Mouse (Mus musculus) heart, adult 9 months (tissue): ENCODE measurements at regions not wholly inside any gene's neighbourhood (a gene's known extent, or its start where the extent isn't known, plus 50 kb on each side); places are given as distances from the start of the nearest gene placed in this dataset.
A peak's percentile ranks its signal among the peaks of the same experiment; 100 is the strongest.
"Not testable (repeated sequence)": the region's sequence is repeated elsewhere in the genome, so short reads cannot be mapped to it uniquely, and the experiment has no call there.

ENCODE experiments used
- DNase-seq, 2 experiments: peaks; one replicate each; pipeline ENCODE4 v3.0.0; 2022; ENCODE audit warnings: low spot score in 2 of 2

DNA sequence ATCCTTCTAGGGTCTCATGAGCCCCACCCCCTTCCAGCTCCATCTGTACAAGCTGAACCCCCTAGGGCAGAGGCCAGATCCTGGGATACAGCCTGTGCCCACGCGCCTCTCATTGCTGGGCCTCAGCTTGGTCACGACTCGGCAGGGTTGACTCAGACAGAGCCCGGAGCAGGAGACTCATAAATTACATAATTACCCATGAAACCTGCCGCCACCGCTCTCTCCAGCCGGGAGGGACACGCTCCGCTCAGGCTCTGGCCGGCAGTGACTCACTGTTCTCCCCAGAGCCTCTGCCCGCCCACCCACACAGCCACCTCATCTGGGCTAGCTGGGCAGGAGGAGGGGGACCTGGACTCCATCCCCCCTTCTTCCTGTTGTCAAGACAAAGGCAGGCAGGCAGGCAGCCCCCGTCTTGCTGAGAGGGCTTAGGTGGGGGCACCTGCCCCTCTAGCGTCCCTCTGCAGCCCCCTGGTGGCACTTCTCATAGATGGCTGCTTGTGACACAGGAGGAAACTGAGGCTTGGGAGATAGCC, 149.6 kb upstream of the Rtl1 start:
- peak; percentile 14 to 19 for DNase-seq

DNA sequence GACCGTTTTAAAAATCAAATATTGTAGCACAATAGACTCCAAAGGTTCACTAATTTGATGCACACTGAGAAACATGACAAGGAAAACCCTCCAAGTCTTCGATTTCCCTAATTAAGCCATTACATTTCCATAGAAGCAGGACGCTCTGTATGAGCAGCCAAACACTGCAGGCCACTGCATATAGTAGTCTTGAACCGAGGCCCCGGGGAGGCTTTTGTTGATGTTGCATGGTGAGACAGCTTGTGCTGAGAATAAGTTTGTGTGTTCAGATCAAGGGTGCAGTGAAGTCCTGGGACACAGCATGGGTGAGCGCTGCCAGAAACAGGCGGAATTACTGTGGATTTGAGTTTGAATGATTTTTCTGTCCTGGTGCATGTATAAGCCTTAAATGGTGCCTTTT, 154.9 kb upstream of the Rtl1 start:
- DNase-seq = no peak

DNA sequence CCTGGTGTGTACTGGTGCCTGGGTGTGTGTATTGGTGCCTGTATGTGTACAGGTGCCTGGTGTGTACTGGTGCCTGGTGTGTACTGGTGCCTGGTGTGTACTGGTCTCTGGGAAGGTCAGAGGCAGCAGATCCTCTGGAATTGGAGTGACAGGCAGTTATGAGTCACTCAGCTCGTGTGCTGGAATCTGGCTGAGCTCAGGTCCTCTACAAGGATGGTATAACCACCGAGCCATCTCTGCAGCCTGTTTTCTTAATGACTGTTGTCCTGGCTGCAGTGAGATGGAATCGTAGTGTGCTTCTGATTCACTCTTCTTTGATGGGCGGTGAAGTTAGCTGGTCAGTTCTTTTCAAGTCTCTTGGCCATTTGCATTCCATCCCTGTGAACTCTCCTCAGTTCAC, 164.2 kb upstream of the Rtl1 start:
- no peak for DNase-seq

DNA sequence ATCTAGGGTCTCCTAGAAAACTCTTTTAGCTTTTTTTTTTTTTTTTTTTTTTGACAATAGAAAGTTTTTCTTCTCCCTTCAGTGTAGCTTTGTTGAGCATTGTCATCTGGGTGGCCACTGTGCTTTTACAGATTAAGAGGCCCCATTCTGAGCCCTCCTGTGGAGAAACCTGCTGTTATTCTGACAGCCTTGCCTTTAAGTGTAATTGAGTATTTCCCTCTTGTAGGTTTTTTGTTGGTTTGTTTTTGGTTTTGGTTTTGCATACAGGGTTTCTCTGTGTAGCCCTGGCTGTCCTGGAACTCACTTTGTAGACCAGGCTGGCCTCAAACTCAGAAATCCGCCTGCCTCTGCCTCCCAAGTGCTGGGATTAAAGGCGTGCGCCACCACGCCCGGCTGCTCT, 166.5 kb upstream of the Rtl1 start:
- DNase-seq = not testable (repeated sequence)

DNA sequence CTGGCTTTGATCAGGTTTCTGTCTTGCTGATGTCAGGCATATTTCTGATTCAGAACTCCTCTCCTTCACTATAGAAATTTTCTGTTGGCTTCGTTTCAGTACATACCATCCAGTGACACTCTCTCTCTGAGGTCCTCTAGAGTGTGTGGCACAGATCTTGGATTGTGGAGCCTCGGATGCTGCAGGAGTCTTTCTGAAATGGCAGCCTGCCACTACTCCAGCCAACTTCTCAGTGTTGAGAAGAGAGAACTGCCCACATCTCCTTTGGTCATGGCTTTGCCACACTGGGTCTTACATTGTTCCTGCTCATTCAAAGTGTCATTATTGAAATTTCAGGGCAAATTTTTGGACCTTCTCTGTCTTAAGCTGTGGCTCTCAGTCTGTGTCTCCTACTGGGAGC, 172.4 kb upstream of the Rtl1 start:
- no peak for DNase-seq

DNA sequence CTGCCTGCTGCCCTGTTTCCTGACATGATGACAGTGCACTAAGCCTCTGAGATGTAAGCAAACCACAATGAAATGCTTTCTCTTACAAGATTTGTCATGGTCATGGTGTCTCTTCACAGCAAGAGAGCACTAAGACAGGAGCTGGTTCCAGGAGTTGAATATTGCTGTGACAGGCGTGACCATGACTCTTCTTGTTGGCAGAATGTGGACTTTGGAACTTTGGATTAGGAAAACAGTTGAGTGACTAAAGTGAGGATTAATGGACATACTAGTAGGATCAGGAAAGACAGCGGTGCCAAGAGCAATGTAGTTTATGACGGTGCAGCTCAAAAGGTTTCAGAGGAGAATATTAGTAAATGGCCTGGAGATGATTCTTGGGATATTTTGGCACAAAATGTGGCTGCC, 173.8 kb upstream of the Rtl1 start:
- no peak for DNase-seq

DNA sequence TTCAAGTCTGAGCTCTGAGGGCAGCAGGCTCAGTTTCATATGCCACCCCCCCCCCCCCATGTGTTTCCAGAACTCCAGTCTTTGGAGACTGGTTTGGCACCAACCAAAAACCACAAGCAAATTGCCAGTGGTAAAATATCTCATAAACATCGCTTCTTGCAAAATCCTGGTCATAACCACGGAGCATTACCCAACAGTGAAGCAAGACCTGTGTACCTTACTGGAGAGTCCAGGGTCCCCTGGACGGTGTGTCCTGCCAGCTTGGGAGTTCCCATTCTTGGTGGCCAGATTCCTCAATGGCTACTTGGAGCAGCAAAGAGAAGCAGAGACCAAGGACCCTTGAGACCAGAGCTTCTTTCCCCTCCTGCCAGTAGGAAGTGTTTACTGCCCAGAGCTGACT, 198.7 kb upstream of the Rtl1 start:
- peak in 1 of 2 experiments; percentile 2 for DNase-seq

DNA sequence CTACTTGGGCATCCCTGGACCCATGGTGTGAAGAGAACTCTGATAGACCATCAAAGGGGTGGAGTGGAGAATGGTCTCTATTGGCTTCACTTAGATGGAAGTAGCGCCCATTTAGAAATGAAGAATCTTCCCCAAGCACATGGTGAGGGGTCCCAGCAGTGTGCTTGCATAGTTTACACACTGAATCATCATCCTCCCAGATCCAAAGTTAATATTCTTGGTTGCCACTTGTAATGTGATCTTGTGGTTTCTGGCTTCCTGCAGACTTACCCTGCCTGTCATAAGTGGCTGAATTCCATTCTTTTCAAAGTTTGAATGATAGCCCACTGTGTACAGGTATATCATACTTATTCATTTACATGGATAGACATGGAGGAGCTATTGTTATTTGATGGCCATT, 199.3 kb upstream of the Rtl1 start:
- no peak for DNase-seq

DNA sequence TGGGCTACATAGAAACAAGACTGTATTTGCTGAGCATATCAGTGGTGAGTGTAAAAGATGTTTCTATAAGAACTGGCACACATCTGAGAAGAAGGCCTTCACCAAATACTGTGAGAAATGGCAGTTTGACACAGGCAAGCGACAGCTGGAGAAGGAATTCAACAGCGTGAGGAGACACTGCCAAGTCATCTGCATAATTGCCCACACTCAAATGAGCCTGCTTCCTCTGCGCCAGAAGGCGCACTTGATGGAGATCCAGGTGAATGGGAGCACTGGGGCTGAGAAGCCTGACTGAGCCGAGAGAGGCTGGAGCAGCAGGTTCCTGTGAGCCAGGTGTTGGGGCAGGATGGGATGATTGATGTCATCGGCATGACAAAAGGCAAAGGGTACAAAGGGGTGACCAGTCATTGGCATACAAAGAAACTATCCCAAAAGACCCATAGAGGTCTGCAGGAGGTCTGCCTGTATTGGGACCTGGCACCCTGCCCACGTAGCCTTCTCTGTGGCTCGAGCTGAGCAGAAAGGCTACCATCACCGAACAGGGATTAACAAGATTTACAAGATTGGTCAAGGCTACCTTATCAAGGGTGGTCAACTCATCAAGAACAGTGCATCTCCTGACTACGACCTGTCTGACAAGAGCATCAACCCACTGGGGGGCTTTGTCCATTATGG, 227.2 kb upstream of the Rtl1 start:
- DNase-seq = no peak

DNA sequence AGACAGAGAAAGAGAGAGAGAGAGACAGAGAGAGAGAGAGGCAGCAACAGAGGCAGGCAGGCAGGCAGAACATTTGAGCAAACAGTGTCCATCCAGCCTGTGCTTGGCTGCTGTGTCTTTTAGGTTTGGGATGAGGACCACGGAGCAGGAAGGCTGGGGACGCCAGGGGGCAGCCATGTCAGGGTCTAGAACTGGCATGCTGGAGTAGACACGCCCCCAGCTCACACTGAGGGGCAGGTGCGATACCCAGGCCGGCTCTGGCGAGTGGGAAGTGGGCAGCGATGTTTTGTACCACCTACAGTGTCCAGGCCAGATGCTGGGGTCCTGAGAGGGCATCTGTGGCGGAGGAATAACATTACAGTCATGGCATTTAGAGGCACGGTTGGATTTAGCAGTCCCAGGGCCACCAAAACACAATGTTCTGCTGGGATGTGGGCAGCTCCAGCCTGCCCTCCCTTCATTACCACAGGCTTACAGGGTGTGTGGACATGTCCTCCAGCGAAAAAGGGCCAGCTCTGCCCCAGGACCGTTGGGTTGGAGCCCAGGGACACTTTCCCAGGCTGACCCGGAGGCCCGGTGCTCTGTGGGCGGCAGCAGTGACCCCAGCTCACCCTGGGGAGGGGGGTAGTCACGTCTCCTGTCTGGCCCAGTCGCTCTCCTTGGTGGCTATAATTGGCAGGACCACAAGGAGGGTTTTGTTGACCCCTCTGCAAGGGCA, 230.3 kb upstream of the Rtl1 start:
- no peak for DNase-seq

DNA sequence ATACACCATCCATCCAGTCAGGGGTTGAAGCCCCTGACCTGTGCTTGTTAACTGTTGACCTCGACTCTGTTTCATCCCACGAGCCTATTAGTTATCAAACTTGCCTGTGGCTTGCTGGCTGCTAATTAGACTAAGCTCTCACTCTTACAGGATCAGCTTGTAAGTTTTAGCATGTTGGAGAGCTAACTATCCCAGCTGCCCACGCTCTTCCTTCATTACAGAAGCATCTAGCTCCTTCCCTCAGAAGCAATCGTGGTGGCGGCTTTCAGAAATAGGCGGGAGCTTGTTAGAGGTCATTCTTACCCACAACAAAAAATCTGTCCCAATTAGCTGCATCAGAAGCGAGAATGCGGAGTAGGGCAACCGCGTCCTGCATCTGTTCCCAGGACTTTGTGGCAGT, 232.8 kb upstream of the Rtl1 start:
- no peak for DNase-seq

DNA sequence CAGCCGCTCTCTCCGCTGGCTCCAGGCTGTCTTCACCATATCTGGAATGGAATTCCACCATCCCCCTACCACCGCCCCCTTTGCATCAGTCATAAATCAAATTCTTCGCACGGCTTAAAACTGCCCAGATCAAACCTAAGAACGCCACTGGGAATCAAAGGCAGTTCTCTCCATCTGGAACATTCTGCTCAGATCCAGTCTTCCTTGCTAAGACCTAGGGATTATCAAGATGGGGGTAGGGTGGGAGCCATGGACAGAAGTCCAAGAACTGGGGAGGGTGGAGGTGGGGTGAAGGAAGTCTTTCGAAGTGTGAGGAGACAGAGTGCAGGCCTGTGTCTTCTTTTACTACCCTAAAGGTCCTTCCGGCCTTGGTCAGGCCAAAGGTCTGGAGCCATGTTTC, 236.4 kb upstream of the Rtl1 start:
- DNase-seq = no peak

DNA sequence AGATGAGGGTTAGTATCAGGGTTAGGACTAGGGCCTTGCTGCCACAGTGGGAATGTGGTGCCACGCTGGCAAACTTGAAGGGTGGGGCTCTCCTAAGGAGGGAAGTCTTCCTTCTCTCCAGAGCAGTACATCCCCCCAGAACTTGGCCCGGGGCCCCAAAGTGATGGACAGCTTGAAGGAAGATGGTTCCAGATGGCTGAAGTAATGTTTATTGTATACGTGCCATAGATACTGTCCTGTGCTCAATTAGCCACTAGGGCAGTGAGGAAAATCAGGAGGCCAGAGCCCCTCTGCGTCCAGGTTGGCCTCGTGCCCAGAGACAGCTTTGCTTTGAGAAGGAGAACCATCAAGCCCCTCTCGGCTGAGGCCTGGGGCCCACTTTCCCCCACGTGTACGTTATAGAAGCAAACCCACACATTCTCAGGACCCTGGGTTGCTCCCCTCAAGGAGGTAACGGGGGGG, 239.0 kb upstream of the Rtl1 start:
- no peak for DNase-seq

DNA sequence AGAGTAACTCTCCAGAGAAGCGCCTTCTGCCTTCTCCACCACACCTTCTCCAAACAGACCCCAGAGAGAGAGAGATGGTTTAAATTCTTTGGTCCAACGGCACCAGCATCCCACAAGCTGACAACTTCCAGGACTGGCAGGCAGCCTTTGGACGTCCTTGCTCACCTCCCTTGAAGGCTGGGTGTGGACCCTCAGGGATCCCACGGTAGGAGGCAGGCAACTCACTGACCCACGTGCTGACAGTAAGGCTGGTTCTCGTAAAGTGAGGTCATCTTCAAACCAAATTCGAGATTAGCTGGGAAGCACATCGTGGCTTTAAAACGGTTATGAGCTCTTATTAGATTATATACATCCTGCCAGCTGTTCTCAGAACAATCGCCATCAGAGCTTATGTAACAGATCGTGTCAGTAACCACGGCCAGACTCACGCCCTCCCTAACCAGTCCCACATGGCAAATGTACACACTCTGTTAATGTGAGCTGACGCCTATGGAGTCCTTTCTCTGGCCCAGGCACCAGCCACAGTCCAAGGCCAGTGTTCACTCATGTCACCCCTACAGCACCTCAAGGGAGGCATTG, 239.9 kb upstream of the Rtl1 start:
- no peak for DNase-seq

DNA sequence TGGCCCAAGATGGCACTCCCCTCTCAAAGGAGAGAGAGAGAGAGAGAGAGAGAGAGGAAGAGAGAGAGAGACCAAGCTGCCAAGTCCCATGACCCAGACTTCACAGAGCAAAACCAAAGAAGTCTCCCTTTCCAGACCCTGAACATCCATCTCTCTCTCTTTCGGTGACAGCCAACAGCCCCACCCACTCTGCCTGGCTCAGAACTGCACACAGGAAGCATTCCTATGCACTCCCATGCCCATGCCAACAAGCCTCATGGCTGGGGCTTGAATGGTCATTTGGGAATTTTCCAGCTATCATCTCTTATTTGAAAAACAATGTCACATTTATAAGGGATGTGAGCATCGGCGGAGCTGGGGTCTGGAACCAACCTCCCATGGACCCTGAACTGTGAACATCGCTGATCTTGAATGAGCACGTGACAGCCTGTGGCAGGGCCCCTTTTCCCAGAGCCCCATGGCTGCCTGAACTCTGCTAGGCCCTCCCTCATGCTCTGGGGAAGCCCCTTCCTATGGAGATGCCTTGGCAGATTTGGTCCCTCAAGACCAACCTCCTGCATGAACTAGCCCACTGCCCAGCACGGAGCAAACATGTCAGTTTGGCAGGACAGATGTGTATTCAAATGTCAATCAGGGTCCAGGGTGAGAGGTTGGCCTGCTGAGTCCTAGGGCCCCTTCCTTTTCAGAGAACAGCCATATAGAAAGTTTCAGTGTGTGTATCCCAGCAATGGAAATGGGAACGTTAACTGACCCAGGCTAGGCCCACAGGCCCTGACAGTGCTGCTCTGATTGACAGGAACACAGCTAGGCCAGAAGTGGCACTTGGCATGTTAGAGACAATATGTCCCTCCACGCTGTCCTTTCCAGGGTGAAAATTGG, 244.8 kb upstream of the Rtl1 start:
- no peak for DNase-seq

DNA sequence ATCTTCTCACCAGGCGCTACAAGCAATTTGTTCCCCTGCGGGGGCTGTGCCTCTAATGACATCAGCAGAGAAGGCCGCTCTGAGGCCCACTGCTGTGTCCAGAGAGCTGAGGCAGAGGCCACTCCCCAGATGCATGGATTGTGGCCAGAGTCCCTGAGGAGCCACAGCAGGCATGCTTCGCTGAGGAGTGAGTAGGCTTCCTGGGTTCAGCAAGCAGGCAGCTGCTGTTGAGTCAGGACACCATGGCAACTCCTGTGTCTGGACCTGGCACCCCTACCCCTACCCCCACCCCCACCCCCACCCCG, 245.4 kb upstream of the Rtl1 start:
- no peak for DNase-seq

DNA sequence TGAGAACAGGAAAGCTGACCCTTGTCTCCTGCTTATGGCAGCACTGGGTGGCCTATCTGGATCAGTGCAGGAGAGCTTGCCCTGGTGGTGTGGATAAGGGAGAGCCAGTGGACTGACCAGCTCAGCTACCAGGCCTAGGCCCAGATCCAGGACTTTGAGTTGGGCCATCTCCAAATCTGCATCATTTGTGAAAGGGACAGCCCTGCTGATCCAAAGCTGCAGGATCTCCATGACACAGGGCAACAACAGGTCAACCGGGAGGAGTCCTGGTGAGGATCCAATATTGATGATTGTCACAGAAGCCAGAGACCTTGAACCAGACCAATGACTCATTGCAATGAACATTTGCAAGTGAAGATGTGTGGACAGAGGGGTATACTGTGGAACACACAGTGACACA, 256.2 kb upstream of the Rtl1 start:
- no peak for DNase-seq

DNA sequence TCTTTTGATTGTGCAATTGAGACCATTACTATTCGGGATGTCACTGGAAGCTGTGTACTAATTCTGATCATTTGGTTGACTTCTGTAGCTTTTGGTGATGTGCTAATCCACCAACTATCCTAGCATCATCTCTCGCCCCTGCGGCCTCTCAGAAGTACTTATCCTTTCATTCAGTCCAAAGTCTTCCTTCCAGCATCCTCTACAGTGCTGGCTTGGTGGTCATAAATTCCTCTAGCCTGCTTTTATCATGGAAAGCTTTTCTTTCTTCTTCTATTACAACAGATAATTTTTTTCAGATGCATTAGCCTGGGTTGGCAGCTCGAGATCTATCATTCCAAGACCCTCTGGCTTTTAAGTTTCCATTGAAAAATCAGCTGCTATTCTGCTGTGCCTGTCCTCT, 257.6 kb upstream of the Rtl1 start:
- DNase-seq = no peak

DNA sequence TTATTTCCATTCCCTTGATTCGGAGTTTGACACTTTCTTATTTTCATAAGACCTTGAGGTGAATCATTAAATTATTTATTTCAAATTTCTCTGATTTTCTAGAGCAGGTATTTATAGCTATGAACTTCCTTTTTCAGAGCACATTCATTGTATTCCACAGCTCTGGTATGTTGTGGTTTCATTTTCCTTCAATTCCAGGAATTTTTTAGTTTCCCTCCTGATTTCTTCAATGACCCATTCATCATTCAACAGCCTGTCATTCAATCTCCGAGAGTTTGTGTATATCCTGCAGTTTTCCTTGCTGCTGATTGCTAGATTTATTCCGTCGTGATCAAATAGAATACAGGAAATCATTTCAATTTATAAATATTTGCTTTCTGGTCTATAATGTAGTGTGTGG, 264.7 kb upstream of the Rtl1 start:
- DNase-seq = no peak

DNA sequence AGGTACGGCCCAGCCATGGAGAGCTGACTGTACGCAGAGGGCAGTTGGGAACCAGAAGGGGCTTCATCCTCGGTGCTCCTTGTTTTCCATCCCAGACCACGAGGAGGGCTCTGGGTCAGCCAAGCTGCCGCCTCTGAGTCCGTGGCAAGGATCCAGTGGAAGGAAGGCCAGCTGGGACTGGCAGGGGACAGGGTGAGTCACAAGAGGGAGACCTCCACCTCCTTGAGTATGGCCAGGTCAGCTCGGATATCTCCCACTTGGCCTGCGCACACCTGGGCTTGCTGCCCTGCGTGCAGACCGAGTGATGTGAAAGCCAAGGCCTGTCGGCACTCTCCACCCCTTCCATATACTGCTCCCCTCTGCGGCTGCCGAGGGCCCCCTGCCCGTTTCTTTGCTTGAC, 270.9 kb upstream of the Rtl1 start:
- DNase-seq = no peak

DNA sequence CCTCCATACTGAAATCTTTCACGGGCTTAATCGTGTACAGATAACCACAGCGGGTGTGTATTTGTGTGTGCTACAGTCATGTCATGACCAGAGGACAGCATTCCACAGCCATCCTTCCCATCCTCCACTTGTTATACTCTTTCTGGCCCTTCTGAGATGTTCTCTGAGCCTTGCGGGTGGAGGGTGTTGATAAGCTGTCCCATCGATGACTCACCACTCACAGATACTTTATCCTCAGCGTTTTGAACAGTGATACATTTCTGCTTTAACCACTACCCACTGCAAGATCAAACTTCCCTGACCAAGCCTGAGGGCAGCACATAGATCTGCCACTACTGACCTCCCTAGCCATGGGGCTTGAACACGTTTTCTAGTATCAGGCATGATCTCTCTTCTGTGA, 274.3 kb upstream of the Rtl1 start:
- no peak for DNase-seq

DNA sequence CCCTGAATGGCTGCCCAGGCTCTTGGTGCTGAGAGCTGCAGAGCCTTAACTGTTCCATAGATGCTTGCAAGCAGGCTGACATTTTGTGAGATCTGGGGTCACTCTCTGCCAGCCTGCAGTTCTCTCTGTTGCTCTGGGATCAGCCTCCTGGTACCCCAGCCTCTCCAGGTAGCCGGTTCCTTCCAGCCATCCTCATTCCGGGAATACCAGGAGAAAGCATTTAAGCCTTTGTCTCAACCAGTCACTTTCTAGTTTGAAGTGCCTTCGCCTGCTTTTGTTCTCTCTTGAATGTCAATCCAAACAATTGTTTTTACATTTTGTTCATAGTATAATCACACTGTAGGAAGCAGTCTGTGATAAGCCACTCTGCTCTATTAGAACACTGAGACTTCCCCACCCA, 281.0 kb upstream of the Rtl1 start:
- DNase-seq = no peak
